Mouse (Mus musculus) gastrocnemius, postnatal 25 days (tissue): ENCODE measurements at regions not wholly inside any gene's neighbourhood (a gene's known extent, or its start where the extent isn't known, plus 50 kb on each side); places are given as distances from the start of the nearest gene placed in this dataset.

Source experiments
- DNase-seq: peaks from one replicate; pipeline ENCODE4 v3.0.0; 2022
- microRNA-seq, 2 experiments: library from miRNA; unstranded; fragments of <30 nt; microRNA quantifications; one replicate each; pipeline ENCODE4 v1.2.0; 2021; ENCODE audit warnings: borderline replicate concordance in 2 of 2

DNA sequence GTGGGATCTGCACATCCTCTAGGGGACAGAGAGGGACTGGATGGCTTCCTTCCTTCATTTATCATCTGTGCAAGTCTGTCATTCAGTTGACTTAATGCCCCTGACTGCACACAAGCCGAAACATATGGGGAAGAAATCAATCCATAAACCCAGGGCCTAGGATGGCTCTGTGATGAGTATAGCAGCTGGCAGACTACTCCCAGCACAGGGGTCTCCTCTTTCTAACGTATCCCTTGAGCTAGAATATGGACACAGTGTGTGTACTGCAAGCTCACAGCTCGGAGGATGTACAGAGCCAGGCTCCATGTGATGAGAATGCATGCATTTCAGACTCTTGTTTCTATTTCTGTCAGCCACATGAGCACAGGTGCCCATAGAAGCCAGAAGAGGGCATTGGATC is 180.3 kb downstream of the Parn start:
- DNase-seq, result no peak

DNA sequence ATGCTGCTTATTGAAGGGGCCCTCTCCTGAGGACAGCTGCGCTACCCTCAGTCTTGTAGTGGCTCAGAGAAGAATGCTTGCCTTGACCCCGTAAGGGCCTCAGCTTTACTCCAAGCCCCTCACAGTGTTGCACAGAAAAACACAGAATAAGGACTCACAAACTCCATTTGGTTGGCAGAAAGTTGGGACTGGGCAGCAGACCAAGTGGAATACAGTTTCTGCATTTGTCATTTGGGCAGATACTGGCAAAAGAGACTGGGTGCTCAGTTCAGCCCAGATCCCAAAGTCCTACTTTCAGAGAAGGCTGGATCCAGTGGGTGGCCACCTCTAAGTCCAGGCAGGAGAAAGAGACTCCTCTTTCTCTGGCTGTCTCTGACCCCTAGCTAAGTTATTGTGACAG is 181.4 kb downstream of the Parn start:
- DNase-seq, result no peak

DNA sequence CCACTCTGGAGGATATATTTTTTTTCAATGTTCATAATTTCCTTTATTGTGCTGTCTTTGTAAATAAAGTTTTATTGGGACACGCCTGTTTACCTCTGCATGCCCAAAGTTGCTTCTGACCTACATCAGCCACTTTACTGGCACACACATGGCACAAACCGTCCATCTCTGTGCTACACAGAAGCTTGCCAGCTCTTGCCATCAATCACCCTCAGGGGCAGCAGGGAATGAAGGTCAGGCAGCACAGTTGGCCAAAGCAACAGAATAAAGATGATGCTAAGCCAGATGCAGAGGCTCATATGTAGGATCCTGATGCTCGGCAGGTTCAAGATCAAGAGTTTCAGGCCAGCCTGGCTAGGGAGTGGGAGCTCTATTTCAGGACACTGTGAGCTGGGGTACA is 187.7 kb downstream of the Parn start:
- peak; percentile 47 for DNase-seq

DNA sequence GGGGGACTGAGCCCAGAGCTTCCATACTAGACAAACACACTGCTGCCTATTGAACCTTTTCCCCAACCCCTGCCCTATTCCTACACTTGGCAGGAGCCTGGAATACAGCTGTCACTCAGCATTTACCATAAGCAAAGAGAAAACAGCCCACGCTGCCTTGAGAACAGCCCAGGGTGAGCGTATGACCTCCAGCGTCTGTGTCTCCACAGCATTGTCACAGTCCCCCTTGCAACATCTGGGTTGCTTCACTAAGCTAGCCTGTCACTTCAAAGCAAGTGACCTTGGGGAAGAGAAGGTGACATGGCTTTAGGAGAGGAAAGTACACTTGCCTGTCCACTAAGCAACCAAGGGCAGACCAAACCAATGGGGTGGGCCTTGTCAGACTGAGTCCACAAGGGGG is 191.3 kb downstream of the Parn start:
- DNase-seq, result no peak

DNA sequence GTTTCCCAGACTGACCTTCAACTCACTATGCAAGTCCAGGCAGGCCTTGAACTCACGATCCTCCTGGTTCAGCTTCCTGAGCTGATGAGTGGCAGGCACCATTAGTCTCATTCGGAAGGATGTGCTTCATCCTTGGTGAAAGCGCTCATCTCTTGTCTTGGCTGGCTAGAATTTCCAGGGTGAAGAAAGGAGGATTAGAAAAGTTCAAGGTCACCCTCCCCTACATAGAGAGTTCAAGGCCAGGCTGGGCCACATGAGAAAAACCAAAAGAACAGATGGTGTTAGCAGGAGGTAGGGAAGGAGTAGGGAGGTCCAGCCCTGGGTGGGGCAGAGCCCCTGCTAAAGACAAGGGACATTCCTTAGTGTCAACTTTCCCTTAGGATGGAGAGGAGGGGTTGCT is 193.0 kb downstream of the Parn start:
- DNase-seq, result no peak

DNA sequence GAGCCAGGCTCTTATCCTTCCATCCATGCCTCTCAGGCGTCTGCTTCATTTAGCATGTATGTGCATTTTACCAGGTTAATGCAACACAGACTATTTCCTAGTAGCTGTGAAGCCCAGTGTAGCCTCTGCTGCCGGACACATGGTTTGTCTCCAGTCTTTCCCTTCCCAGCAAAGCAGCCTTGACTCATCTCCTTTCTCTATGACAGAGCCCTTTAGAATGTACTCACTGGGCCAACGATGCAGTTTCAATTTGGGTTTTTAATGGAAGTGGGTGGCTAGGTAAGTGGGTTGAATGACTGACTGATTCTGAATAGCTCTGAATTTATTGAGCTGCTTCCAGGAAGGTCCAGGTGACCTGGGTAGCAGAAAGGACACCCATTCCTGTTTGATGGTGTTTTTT is 193.7 kb downstream of the Parn start:
- DNase-seq, result no peak

DNA sequence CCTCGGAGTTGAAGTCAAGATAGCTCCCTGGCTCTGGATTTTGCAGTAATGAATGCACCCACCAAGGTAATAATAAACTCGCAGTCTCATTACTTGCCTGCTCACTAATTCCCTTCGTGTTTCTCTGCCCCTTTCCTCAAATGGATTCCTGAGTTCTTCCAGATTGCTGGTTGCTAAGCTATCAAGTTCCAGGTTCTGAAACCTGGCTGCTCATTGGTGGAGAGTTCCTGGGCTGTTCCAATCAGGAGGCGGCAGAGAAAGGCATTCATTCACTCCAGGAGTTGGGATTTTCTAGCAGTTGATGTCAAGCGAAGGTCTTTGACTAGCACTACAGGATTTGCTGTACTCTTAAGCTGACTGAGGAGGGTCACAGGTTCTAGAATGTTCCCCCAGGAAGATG is 200.8 kb downstream of the Parn start:
- DNase-seq, result no peak

Small RNA genes in the stretch of these regions (microRNA-seq; reads per million reads assigned to microRNA genes)
- gene Mir6365, result 0 reads per million in 2 experiments
